7 mouse cellular contexts compared by ENCODE assay signal in genomic region chr2:131253681-131254328, GRCm38 (mm10). TPM values are rescaled to one million over a fixed set of nuclear protein-coding genes. Genes with fewer than 3 reads are reported as not detected.
DNase-seq lines count a peak whose midpoint lies in the region; ATAC-seq and TF ChIP-seq lines count a peak whose summit lies in the region.

No protein-coding gene starts in this region.

- H3K27me3 ChIP-seq in ES-Bruce4 (ENCODE audit: control insufficient read depth, insufficient read depth, low read length, poor library complexity, severe bottlenecking) = no peaks in the 10 kb centered on the region
- H3K27me3 ChIP-seq in embryonic facial prominence, embryonic 14.5 days (replicated peaks; ENCODE audit: control insufficient read depth, insufficient read depth, low read length) = no peaks in the 10 kb centered on the region
- no peaks in the 10 kb centered on the region for H3K27me3 ChIP-seq in heart, embryonic 14.5 days (ENCODE audit: control insufficient read depth, insufficient read depth, low read length)
- no peaks in the 10 kb centered on the region for H3K27me3 ChIP-seq in kidney, postnatal 0 days (ENCODE audit: insufficient read depth, low read length)

- 20% methylated on average over 7 of the region's 7 CpGs for WGBS in embryonic facial prominence, embryonic 14.5 days
- WGBS in heart, embryonic 14.5 days = 12% methylated on average over 7 of the region's 7 CpGs
- WGBS in kidney, postnatal 0 days = 12% methylated on average over 7 of the region's 7 CpGs

- H3K9ac ChIP-seq in ES-Bruce4 (ENCODE audit: low read depth, poor library complexity, severe bottlenecking) = 0 out of 2 replicates have a peak overlapping the region, but pooled peaks have one; percentile 50
- no peak overlapping the region for H3K9ac ChIP-seq in embryonic facial prominence, embryonic 14.5 days (ENCODE audit: low read depth, low read length)
- peak overlapping the region; percentile 50 for H3K9ac ChIP-seq in heart, embryonic 14.5 days (ENCODE audit: low read length)
- no peak overlapping the region for H3K9ac ChIP-seq in kidney, postnatal 0 days (ENCODE audit: low read depth, low read length)

- no peaks in the 10 kb centered on the region for H3K4me1 ChIP-seq in ES-Bruce4 (ENCODE audit: control insufficient read depth, insufficient read depth, low read length)
- H3K4me1 ChIP-seq in embryonic facial prominence, embryonic 14.5 days (ENCODE audit: control insufficient read depth, insufficient read depth, low read length) = no peaks in the 10 kb centered on the region
- peaks cover 5 to 12% of the 10 kb centered on the region in 2 experiments; a peak in 3 of 4 replicates for H3K4me1 ChIP-seq in heart, embryonic 14.5 days (ENCODE audit: control insufficient read depth in 2 of 2, insufficient read depth in 2 of 2, low read length in 2 of 2)
- 0 out of 2 replicates have a peak, but pooled peaks cover 3% of the 10 kb centered on the region for H3K4me1 ChIP-seq in kidney, postnatal 0 days (replicated peaks; ENCODE audit: insufficient read depth, low read length)

- no peaks in the 10 kb centered on the region for H3K36me3 ChIP-seq in ES-Bruce4 (ENCODE audit: control insufficient read depth, insufficient read depth, low read length, poor library complexity, severe bottlenecking)
- H3K36me3 ChIP-seq in embryonic facial prominence, embryonic 14.5 days (ENCODE audit: control insufficient read depth, insufficient read depth, low read length) = no peaks in the 10 kb centered on the region
- peaks cover 3% of the 10 kb centered on the region; the same call in 1 of the 2 replicates for H3K36me3 ChIP-seq in heart, embryonic 14.5 days (ENCODE audit: control insufficient read depth, insufficient read depth, low read length)
- H3K36me3 ChIP-seq in kidney, postnatal 0 days (ENCODE audit: insufficient read depth, low read length) = no peaks in the 10 kb centered on the region

- no peak for TF ChIP-seq POLR2A in ES-Bruce4 (IDR thresholded peaks at IDR 0.05; ENCODE audit: insufficient read depth, low read length)

- H3K9me3 ChIP-seq in ES-Bruce4 (replicated peaks; ENCODE audit: control insufficient read depth, insufficient read depth, low read length, poor library complexity, severe bottlenecking) = no peaks in the 10 kb centered on the region
- no peaks in the 10 kb centered on the region for H3K9me3 ChIP-seq in embryonic facial prominence, embryonic 14.5 days (ENCODE audit: control insufficient read depth, low read length)
- H3K9me3 ChIP-seq in heart, embryonic 14.5 days (ENCODE audit: control insufficient read depth, low read length) = no peaks in the 10 kb centered on the region
- no peaks in the 10 kb centered on the region for H3K9me3 ChIP-seq in kidney, postnatal 0 days (replicated peaks; ENCODE audit: low read length)

- no peak overlapping the region for H3K27ac ChIP-seq in ES-Bruce4 (ENCODE audit: insufficient read depth, low read length)
- peak overlapping the region; percentile 2; the same call in 1 of the 2 replicates for H3K27ac ChIP-seq in embryonic facial prominence, embryonic 14.5 days (replicated peaks; ENCODE audit: low read depth, low read length)
- H3K27ac ChIP-seq in heart, embryonic 14.5 days (replicated peaks in 1 of 2; ENCODE audit: control insufficient read depth in 1 of 2, insufficient read depth in 1 of 2, low read depth in 2 of 2, low read length in 2 of 2) = peak overlapping the region; percentile 60 to 78
- peak overlapping the region; percentile 78 for H3K27ac ChIP-seq in kidney, postnatal 0 days

- peak; percentile 85 for DNase-seq in adipocyte (ENCODE audit: low spot score)
- DNase-seq in embryonic facial prominence, embryonic 14.5 days (ENCODE audit: low spot score) = peak; percentile 77
- DNase-seq in kidney, postnatal 0 days (ENCODE audit: low spot score) = peak; percentile 95
- DNase-seq in lung, postnatal 25 days (ENCODE audit: low spot score) = peak; percentile 80
- DNase-seq in retina, postnatal 1 day = peak; percentile 73

- TF ChIP-seq CTCF in ES-Bruce4 (IDR thresholded peaks at IDR 0.05; ENCODE audit: low read depth, low read length) = peak; percentile 79
- peak; percentile 90 for TF ChIP-seq CTCF in kidney, postnatal 0 days (IDR thresholded peaks at IDR 0.05; ENCODE audit: low read depth)

- TF ChIP-seq EP300 in ES-Bruce4 (IDR thresholded peaks at IDR 0.05; ENCODE audit: insufficient read depth, low read depth, low read length) = no peak

- no peak overlapping the region for H3K4me3 ChIP-seq in ES-Bruce4 (ENCODE audit: low read depth, low read length)
- H3K4me3 ChIP-seq in embryonic facial prominence, embryonic 14.5 days (ENCODE audit: low read depth, low read length) = no peak overlapping the region
- no peak overlapping the region for H3K4me3 ChIP-seq in heart, embryonic 14.5 days (ENCODE audit: control insufficient read depth in 1 of 2, insufficient read depth in 1 of 2, low read depth in 1 of 2, low read length in 2 of 2)
- H3K4me3 ChIP-seq in kidney, postnatal 0 days (replicated peaks; ENCODE audit: low read depth, low read length) = no peak overlapping the region

- H3K4me2 ChIP-seq in embryonic facial prominence, embryonic 14.5 days (ENCODE audit: low read depth, low read length) = no peak overlapping the region
- H3K4me2 ChIP-seq in heart, embryonic 14.5 days (ENCODE audit: low read length) = peak overlapping the region; percentile 35
- H3K4me2 ChIP-seq in kidney, postnatal 0 days (ENCODE audit: low read length) = peak overlapping the region; percentile 36

- peak; percentile 83 for ATAC-seq in embryonic facial prominence, embryonic 14.5 days (ENCODE audit: low read depth)
- ATAC-seq in heart, embryonic 14.5 days (ENCODE audit: insufficient number of reproducible peaks, insufficient read depth, low FRiP score, low read depth) = peak; percentile 67
- peak; percentile 89 for ATAC-seq in kidney, postnatal 0 days (replicated peaks; ENCODE audit: low FRiP score, low read depth)

RNA-seq across cellular contexts. Expression of gene Pank2, which starts 8.5 kb away (rescaled TPM):
- polyA plus RNA-seq in ES-Bruce4 (2011; ENCODE audit: insufficient read depth, insufficient read length, low read depth, missing spikeins) = 67.0 and 78.5 TPM in 2 replicates
- 36.0 and 40.1 TPM in 2 replicates for polyA plus RNA-seq in embryonic facial prominence, embryonic 14.5 days (2014; fragmentation: Nextera tagmentation; extraction: Ambion mirVana)
- polyA plus RNA-seq in heart, embryonic 14.5 days (2014; fragmentation: Nextera tagmentation; extraction: Ambion mirVana) = 27.4 and 32.9 TPM in 2 replicates
- 32.1 and 36.7 TPM in 2 replicates for polyA plus RNA-seq in kidney, postnatal 0 days (2015; fragmentation: Nextera tagmentation; extraction: Ambion mirVana)

RNA-seq across cellular contexts. Expression of gene Mavs, which starts 19.9 kb away (rescaled TPM):
- 16.7 and 20.3 TPM in 2 replicates for polyA plus RNA-seq in ES-Bruce4 (2011; ENCODE audit: insufficient read depth, insufficient read length, low read depth, missing spikeins)
- 18.4 and 19.6 TPM in 2 replicates for polyA plus RNA-seq in embryonic facial prominence, embryonic 14.5 days (2014; fragmentation: Nextera tagmentation; extraction: Ambion mirVana)
- 20.0 and 20.9 TPM in 2 replicates for polyA plus RNA-seq in heart, embryonic 14.5 days (2014; fragmentation: Nextera tagmentation; extraction: Ambion mirVana)
- 31.8 and 34.2 TPM in 2 replicates for polyA plus RNA-seq in kidney, postnatal 0 days (2015; fragmentation: Nextera tagmentation; extraction: Ambion mirVana)

RNA-seq across cellular contexts. Expression of gene Ap5s1, which starts 46.9 kb away (rescaled TPM):
- 6.5 and 8.5 TPM in 2 replicates for polyA plus RNA-seq in ES-Bruce4 (2011; ENCODE audit: insufficient read depth, insufficient read length, low read depth, missing spikeins)
- polyA plus RNA-seq in embryonic facial prominence, embryonic 14.5 days (2014; fragmentation: Nextera tagmentation; extraction: Ambion mirVana) = 23.5 and 25.1 TPM in 2 replicates
- 39.7 and 44.3 TPM in 2 replicates for polyA plus RNA-seq in heart, embryonic 14.5 days (2014; fragmentation: Nextera tagmentation; extraction: Ambion mirVana)
- 29.9 and 33.4 TPM in 2 replicates for polyA plus RNA-seq in kidney, postnatal 0 days (2015; fragmentation: Nextera tagmentation; extraction: Ambion mirVana)

Comparison
In these comparisons a context has a peak if more than half of its experiments do, and no peak if none do; other contexts are left out.
1. H3K9ac ChIP-seq: peak in ES-Bruce4 (single experiment) and heart, embryonic 14.5 days (single experiment); none in embryonic facial prominence, embryonic 14.5 days (single experiment) and kidney, postnatal 0 days (single experiment).
2. Peak in every context shown above with its lines, with median percentiles within 50 percentile points of each other: DNase-seq and ATAC-seq.